Mouse (Mus musculus): ENCODE measurements around the gene Nthl1. TPM values are rescaled to one million over a fixed set of nuclear protein-coding genes. Genes with fewer than 3 reads are reported as not detected.

Gene Nthl1
- total RNA-seq (2021), result 1 to 10 TPM; 2.8 to 3.4 TPM

DNA sequence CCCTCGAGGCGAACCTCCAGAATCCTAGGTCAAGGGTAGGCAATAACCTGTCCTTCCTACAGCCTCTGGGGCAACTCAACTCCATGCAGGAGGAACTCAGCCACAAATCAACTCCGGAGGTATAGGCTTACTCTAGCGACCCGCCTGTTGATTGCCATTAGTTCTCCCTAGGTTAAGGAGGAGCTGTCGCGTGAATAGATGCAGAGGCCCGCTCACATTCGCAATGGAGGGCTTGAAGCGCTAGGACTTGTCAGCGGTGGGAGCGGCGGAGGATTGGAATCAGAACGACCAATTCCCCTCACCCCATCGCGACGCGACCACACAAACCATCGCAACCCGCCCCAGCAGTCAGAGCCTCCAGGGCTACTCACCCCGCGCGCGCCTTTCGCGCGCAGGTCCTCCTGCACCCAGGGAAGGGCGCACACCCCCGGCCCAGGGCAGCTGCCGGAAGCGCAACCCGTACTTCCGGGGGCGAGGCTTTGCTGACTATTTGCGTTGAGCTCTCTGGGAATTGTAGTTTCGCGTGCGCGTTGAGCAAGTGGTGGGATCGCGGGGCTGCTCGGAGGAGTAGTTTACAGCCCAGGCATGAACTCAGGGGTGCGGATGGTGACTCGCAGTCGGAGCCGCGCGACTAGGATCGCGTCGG lies at the start of gene Nthl1, which contains the start of gene Tsc2:
Nthl1 (plus strand) TSS at position 514 of the 646 bp plus-strand sequence.
Tsc2 (minus strand) TSS at position 464 of the 646 bp plus-strand sequence.
- intact Hi-C loops (cut with DNase I), result no loop called here
- DNase-seq (ENCODE audit: low spot score), result peak; percentile 72

DNA sequence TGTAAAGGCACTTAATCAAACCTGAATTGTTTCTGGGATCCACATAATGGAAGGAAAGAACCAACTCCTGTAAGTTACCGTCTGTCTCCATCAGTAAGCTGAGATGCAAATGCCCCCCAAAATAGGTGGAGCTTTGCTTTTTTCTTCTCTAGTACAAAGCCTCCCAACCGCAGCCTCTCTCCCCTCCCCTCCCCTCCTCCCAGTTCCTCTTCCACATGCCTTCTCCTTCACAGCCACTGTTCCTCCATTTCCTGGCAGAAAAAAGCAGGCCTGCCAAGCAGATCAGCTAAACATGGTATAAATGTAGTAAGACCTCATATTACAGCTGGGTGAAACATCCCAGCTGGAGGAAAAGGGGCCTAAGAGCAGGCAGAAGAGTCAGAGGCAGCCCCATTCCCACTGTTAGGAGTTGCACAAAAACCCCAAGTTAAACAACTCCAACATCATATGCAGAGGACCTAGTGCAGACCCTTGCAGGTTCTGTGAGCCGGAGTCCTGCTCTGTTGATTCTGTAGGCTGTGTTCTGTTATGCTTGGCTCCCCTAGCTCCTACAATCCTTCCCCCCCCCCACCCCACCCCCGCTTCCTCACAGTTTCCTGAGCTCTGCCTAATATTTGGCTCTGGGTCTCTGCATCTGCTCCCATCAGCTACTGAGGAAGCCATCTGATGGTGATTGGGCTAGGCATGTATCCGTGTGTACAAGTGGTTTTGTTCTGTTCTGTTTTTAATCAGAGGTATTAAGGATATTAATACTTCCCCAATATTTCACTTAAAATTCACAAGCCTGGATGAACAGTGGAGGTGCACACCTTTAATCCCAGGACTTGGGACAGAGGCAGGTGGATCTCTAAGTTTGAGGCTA lies 48.6 kb upstream of the Nthl1 start:
- intact Hi-C loops (cut with DNase I), result loop anchor here (2.0 kb wide), 1 partner anchor 43 kb away; no protein-coding TSS in a partner anchor
- DNase-seq (ENCODE audit: low spot score), result no peak

DNA sequence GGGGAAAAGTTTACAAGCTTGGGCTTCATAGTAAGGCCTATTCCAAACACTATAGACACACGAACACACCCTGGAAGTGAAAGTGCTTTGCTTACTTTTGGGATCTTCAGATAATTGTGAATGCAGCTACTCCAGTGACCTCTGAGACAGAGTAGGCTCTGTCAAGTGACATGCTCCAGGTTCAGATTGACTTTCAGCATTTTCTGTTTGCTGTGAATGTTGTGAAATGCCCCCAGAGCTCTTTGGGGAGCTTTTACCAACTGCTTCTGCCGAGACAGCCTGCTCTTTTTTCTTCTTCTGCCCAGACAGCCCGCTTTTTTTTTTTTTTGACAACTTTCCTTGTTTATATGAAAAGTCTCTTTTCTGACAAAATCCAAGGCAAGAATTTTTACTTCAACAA lies 48.0 kb upstream of the Nthl1 start:
- intact Hi-C loops (cut with DNase I), result loop anchor here (2.0 kb wide), 1 partner anchor 44 kb away; no protein-coding TSS in a partner anchor
- DNase-seq (ENCODE audit: low spot score), result no peak

DNA sequence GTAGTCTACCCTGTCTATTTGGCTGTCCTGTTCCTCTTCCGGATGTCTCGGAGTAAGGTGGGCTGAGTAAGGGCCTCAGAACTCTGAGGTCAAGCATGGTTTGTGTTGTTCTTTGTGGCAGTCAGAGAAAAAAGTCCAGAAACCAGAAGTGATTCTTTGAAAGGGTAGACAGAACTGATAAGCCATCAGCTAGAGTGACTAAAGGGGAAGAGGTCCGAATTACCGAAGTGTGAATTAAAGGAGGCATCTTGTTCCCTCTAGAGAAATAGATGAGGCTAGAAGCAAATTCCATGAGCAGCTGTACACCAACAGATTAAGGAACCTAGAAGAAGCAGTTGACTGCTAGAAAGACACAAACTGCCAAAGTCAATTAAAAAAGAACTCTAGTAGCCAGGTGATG lies 45.9 kb upstream of the Nthl1 start:
- DNase-seq (ENCODE audit: low spot score), result no peak
- intact Hi-C loops (cut with DNase I), result no loop called here

DNA sequence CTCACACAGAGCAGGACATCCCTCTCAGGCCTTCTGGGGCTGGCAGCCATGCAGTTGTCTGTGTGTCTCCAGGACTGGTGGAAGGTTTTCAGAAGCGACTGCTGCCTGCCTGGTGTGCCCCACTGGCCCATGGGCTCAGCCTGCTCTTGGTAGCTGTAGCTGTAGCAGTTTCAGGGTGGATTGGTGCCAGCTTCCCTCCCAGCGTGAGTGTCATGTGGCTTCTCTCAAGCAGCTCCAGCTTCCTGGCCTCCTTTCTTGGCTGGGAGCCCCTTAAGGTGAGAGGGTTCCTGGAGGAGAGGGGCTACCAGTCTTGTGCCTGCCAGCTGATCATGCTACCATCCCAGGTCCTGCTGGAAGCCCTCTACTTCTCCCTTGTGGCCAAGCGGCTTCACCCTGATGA lies 41.5 kb upstream of the Nthl1 start:
- intact Hi-C loops (cut with DNase I), result no loop called here
- no peak for DNase-seq (ENCODE audit: low spot score)

DNA sequence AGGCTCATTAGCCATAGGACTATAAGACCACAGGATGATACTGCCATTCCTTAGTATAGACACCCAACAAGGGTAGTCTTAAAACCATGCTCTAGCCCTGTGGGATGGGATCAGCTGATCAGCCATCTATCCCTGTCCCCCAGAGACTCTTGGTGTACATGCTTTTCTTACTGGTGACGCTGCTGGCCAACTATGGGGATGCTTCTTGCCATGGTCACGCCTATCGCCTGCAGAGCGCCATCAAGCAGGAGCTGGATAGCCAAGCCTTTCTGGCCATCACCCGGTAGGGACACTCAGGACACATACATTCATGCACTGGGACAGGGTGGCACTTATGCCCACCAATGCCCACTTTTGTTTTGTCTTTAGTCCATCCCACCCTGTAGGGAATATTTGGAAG lies 40.8 kb upstream of the Nthl1 start:
- intact Hi-C loops (cut with DNase I), result no loop called here
- DNase-seq (ENCODE audit: low spot score), result no peak

DNA sequence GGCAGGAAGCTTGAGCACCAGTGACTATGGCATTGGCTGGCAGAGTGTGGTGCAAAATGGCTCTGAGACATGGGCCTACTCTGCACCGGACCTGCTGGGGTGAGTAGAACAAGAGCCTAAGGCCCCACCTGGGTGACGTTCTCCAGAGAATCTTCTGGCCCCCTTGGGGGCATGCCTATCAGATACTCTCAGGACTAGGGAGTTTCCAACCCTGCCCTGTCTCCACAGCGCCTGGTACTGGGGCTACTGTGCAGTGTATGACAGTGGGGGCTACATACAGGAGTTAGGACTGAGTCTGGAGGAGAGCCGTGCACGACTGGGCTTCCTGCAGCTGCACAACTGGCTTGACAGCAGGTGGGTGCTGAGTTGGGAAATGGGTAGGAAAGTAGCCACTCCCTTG lies 39.2 kb upstream of the Nthl1 start:
- intact Hi-C loops (cut with DNase I), result no loop called here
- DNase-seq (ENCODE audit: low spot score), result no peak

DNA sequence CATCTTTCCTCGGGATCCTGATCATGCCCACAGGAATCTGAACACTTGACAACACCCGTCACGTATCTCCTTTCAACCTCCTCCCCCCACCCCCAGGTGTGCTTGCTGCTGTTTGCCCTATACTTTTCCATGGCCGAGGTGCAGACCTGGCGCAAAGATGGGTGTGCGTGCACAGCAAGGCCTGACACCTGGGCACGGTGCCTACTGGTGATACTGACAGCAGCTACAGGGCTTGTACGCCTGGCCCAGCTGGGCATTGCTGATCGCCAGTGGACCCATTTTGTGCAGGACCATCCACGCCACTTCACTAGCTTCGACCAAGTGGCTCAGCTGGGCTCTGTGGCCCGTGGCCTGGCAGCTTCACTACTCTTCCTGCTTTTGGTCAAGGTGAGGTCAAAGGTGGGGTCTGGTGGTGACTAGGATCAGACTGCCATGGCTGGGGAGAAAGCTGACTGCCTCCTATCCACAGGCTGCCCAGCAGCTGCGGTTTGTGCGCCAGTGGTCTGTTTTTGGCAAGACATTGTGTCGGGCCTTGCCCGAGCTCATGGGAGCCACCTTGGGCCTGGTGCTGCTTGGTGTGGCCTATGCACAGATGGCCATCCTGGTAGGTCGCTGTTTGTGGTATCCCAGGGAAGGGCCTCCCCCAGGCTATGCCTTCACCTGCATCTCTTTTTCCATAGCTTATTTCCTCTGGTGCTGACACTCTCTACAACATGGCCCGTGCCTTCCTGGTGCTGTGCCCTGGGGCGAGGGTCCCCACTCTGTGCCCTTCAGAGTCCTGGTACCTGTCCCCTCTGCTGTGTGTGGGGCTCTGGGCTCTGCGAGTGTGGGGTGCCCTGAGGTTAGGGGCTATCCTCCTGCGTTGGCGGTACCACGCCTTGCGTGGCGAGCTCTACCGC lies 38.2 kb upstream of the Nthl1 start:
- intact Hi-C loops (cut with DNase I), result no loop called here
- no peak for DNase-seq (ENCODE audit: low spot score)

DNA sequence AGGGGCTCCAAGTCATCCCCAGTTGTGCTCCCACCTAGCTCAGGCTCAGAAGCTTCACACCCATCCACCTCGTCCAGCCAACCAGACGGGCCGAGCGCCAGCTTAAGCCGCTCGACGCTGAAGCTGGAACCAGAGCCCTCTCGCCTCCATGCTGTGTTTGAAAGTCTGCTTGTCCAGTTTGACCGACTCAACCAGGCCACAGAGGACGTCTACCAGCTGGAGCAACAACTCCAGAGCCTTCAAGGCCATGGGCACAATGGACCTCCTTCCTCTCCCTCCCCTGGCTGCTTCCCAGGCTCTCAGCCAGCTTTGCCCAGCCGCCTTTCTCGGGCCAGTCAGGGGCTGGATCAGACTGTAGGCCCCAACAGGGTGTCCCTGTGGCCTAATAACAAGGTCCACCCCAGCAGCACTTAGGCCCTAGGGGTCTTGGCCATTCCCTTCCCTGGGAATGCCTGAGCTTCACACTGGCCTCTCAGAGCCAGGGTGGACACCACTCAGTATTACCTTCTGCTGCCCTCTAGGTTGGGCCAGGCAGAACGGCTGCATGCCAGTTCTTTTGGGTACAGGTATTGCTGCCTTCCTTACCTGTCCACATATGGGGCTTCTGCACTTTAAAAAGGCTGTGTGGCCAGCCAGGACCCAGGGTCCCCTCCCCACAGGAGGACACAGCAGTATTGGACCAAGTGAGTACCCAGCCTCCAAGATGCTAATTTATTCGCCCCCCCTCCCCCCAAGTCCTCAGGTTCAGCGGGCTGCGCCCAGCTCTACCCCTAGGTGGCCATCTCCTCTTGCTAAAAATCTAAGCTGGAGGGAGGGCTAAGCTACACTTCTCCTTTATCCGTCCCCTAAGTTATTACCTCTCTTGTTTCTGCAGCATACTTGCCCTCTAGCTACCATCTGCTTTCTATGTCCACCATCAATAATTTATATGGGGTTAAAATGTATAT lies 37.1 kb upstream of the Nthl1 start:
- DNase-seq (ENCODE audit: low spot score), result no peak
- intact Hi-C loops (cut with DNase I), result no loop called here

DNA sequence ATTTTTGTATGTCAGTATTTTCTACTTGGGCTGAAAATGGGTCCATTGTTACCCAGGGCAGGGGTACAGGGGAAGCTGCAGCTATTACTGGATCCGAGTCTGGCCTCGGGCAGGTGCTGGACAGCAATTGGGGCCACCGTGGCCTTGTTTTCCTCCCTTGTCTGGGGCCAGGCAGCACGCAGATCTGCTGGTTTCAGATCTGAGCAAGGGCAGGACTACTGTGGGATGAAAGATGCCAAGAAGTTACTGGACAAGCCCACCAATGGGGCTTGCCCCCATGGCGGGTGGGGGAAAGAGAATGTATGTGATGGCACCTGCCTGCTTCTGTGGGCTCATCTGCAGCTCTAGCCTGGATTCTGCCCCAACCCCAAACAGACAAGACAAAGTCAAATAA lies 36.4 kb upstream of the Nthl1 start:
- intact Hi-C loops (cut with DNase I), result no loop called here

DNA sequence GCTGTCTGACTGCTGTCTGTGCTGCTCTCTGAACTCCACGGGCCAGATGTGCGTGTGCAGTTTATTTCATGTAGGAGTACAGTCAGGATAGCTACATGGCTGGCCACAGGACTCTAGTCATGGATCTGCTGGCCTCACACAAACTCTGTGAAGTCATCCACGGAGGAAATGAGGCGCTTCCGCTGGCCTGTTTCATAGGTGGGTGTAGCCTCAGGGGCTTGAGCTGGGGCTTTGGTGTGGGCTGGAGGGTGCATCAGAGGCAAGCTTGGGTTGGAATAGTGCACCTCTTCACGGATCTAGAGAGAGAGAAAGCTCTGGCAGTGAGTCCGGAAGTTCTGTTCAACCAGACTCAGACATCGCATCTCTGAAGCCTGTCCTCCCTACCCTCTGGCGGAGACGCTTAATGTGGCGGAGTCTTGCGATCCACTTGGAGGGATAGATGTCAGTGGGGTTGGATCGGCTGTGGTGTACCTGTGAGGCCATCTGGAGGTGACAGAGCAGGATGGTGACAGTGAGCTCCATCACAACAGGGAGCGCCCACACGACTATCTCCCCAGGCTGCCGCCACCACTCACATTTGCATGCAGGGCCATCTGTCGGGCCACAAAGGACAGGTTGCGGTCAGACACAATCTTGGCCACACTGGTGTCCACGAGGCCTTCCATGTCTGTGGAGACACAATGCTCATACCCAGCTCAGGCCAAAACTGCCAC lies 35.9 kb upstream of the Nthl1 start:
- DNase-seq (ENCODE audit: low spot score), result no peak
- intact Hi-C loops (cut with DNase I), result no loop called here

More for the DNA sequence above, 36.4 kb upstream of the Nthl1 start:
- no peak for DNase-seq (ENCODE audit: low spot score)

DNA sequence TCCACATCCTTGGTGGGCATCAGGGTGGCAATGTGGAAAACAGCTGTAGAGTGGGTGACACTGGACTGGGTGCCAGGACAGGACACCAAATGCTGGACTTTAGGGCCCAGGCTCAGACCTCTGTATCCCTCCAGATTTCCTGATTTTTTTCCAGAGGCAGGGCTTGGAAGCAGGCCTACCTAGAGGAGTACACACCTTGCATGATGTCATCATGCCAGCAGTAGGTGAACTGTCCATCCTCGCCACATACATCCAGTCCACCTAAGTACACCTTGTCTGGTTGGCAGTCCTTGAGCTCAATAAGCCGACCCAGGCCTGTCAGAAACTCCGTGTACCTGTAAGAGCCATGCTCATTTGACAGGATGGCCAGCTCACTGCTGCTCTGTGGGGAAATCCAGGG lies 34.5 kb upstream of the Nthl1 start:
- DNase-seq (ENCODE audit: low spot score), result no peak
- intact Hi-C loops (cut with DNase I), result no loop called here

DNA sequence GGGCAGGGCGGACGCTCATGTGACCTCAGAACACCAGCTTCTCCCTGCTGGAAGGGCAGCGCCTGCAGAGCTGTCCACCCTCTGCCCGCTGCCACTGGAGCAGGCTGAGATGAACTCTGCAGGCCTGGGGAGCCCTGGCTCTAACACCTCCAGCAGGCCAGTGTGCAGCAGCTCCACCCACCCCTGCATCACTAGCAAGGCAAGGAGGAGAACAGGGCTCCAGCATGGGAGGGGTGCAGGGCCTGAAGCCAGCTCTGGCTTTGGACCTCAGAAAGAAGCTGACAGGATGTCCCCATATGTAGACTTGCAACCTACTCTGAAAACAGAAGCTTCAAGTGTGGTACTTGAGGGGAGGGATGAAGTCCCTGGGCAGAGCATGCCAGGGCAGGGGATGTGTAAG lies 32.0 kb upstream of the Nthl1 start:
- DNase-seq (ENCODE audit: low spot score), result no peak

DNA sequence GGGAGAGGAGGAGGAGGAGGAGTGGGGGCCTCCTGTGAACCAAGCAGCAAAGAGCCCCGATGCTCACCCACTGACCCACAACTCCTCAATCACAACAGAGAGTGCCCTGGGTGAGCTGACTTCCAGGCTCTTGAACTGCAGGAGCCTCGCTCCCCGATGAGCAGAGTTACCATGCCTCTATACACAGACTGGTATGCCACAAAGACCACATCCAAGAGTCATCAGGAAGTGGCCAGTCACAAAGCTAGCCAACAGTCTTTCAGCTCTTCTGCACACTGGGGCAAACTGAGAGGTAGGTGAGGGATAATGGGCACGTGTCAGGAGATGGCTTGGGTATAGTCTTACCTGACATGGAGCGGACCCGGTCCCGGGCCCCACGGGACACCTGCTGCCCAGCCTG lies 28.5 kb upstream of the Nthl1 start:
- no peak for DNase-seq (ENCODE audit: low spot score)
- intact Hi-C loops (cut with DNase I), result no loop called here

More for the DNA sequence above, 32.0 kb upstream of the Nthl1 start:
- intact Hi-C loops (cut with DNase I), result no loop called here

DNA sequence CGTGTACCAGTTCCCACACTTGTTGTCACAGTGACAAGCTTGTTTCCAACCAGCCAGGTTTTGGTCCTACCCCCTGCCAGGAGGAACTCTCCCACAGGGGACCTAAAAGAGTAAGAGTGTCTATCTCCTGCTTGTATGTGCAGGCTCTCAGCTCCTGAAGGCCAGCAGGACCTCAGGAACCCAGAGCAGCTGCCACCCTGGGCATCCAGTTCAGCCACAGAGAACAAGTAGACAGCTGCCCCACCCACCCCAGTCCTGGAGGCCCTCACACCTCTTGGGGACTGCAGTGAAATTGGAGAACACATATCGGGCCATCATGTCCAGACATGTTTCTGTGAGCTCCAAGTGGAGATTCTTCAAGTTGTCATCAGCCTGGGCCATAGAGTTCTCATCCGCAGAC lies 27.9 kb upstream of the Nthl1 start:
- intact Hi-C loops (cut with DNase I), result no loop called here
- no peak for DNase-seq (ENCODE audit: low spot score)

DNA sequence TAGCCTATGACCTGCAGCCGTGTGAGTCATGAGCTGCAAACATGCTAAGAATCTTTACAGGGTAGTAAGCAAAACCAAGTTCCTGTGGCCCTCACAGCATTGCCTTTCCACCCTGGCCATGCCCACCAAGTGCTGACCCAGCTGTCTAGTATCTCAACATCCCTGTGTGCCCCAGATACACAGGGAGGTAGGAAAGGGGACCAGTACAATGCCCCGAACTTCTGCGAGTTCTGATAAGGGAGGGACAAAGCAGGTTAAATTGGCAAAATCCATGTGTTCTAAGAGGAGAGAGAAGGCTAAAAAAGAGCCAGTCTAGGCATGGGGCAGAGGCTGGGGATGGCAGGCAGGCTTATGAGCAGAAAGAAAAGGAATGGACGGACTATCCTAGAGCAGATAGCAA lies 24.1 kb upstream of the Nthl1 start:
- no peak for DNase-seq (ENCODE audit: low spot score)
- intact Hi-C loops (cut with DNase I), result no loop called here

DNA sequence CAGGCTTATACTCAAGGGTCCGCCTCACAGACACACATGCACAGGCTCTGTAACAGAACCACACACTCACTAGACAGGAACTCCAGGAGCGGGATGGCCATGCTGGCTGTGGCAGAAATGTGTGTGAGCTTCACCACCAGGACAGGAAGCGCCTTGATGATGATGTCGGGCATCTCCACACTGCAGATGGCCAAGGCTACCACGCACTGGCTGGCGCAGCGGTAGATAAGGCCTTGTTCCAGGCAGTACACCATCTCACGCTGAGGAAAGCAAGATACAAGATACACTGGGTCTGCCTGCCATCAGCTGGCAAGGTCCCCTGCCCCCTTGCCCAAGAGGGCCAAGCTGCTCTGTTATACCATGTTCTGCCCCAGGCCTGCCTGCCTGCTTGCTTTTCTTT lies 23.6 kb upstream of the Nthl1 start:
- intact Hi-C loops (cut with DNase I), result no loop called here
- no peak for DNase-seq (ENCODE audit: low spot score)

DNA sequence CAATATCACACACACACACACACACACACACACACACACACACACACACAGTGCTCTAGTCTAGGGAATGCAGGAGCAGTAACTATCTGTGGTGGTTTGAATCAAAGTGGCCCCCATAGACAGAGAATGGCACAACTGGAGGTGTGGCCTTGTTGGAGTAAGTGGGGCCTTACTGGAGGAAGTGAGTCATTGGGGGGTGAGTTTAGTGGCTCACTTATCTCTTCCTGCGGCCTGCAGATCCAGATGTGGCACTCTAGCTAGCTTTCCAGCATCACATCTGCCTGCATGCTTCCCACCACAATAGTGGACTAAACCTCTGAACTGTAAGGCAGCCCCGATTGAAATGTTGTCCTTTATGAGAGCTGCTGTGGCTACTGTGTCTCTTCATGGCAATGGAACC lies 21.8 kb upstream of the Nthl1 start:
- DNase-seq (ENCODE audit: low spot score), result no peak
- intact Hi-C loops (cut with DNase I), result no loop called here

Measured in heart, postnatal 25 days (tissue).